Mouse (Mus musculus): ENCODE measurements around the gene Kif21a.

DNA sequence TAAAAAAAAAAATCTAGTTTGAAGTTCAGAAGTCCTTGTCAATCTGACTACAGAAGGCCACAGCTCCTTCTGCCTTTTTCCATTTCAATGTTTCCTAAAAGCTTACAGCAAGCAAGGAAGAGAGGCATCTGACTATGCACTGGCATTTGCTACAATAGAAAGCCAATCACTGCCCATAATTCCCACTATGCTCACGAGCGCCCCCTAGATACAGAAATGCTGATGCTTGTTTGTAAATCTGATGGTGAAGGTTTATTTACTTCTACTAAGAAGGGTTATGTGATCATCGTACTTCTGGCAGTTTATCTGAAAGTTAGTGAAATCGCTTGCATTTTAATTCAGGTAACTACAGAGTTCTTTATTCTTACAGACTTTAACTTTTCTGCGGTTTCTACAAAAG lies 73.8 kb downstream of the Kif21a start:
- TF ChIP-seq CTCF (IDR thresholded peaks at IDR 0.05; ENCODE audit: control insufficient read depth, insufficient read depth, low read length) (no peak), POLR2A (IDR thresholded peaks at IDR 0.05; ENCODE audit: borderline replicate concordance, control insufficient read depth, low read depth, low read length) (no peak)
